Mouse (Mus musculus) retina, embryonic 14.5 days (tissue): ENCODE results near the gene Tuba1a.
"Not testable (repeated sequence)": the region's sequence is repeated elsewhere in the genome, so short reads cannot be mapped to it uniquely, and the experiment has no call there.

Source experiments
- DNase-seq: peaks from one replicate; pipeline ENCODE4 v3.0.0-alpha.2; 2015; ENCODE audit warnings: low spot score

Tuba1a gene

DNA sequence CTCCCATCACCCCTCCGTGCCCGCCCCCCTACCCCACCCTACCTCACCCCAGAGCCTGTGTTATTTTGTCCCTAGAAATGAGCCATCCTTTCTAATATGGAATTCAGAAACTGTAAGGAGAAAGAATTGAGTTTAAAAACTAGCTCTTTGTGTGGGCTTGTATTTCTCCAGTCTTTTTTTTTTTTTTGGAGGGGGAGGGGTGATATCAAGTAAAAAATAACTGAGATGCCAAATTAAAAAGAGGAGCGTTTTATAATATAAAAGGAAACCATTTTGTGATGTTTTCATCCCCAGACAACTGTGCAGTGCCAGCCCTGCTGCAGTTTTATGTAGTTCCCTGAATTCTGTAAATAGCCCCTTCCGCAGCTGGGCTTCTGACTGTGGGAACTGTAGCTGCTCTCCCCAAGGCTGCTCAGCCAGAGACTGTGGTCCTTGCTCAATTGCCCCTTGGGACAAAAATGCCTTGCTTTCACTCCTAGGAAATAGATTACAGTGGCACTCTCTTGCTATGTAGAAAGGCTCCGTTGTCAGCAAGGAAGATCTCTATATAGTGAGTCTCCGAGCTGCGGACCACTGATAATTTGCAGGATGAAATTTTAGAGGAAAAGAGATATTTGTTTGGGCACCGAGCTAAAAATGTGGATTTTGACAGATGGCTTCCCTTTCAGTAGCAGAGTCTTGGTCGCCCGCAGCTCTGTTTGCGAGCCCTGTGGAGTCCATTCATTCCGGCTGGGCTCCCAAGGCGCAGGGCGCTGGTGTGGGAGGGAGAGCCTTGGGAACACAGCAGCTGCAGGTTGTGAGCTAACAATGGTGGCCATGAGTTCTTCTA, 1.1 kb upstream of the Tuba1a start:
- peak; percentile 68 for DNase-seq

GRCm38 (mm10) chr15:98952751-98953400, 627 bp downstream of the Tuba1a start:
- peak; percentile 72 for DNase-seq

DNA sequence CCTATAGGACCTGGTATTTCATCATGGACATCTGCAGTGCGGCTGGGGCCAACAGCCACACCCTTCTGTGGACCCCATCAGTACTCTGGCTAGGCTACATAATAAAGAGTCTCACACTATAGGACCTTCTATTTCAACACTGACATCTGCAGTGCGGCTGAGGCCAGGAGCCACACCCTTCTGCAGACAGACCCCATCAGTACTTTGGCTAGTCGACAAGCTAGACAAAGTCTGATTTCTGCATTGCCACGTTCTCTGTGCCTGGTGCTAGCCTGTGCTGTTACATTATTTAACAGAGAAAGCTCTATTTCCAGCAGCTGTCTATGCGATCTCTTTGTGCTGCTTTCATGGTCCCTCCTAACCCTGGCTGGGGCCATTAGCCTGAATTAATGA, 1.4 kb downstream of the Tuba1a start:
- DNase-seq: peak; percentile 62

DNA sequence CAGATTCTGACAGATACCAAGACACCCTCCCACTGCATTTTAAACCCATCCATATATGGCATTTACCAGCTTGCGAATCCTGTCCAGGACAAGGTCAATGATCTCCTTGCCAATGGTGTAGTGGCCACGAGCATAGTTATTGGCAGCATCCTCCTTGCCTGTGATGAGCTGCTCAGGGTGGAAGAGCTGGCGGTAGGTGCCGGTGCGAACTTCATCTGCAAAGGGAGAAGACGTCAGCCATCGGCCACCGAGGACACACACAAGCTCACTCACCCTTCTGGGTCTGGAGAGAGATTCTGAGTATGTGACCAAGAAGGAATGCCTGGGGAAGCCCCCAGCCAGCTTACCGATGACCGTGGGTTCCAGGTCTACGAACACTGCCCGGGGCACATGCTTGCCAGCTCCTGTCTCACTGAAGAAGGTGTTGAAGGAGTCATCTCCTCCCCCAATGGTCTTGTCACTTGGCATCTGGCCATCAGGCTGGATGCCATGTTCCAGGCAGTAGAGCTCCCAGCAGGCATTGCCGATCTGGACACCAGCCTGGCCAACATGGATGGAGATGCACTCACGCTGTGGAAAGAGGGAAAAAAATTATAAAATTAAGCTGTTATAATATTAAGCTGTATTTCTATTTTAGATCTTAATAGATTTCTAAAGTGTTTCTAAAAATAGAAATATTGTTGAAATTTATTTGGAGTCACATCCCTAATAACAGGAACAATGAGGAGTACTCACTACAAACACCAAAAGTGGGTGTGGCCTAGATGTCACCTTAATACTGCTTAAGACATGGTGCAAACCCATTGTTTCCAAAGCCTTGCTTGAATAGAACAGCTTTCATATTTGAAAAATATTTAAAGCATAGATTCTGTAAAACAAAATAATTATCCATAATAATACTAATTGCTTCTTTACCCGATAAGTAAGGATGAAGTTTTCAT, 2.1 kb downstream of the Tuba1a start:
- not testable (repeated sequence) for DNase-seq

DNA sequence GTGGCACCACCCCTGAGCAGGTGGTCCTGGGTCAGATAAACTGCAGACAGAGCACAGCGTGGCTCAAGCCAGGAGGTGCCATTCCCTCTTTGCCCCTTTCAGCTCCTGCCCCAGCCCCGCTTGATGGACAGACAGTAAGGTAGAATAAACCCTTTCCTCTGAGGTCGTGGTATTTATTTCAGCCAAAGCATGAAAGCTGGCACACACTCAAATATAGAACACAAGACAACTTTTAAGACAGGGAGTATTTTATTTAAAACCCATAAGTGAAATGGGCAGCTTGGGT, 4.0 kb downstream of the Tuba1a start:
- no peak for DNase-seq

GRCm38 (mm10) chr15:98948857-98949606, 4.5 kb downstream of the Tuba1a start:
- DNase-seq: no peak

DNA sequence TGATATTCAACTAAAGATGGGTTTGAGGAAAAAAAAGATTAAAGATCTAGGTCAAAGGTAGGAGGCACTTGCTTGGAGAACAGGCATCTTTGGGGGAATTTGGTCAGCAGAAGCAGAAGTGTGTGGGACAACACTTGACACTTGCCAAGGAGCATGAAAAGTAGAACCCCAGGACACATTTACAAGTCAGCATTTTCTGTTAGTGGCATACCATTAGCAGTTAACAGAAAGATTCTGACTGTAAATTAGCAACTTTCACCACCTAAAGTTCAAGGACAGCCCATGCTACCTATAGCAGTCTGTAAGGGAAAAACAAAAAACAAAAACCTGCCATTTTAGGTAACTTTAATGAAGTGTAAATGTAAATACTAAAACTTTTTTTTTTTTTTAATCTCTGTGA, 5.1 kb downstream of the Tuba1a start:
- no peak for DNase-seq

GRCm38 (mm10) chr15:98947884-98948283, 5.6 kb downstream of the Tuba1a start:
- peak; percentile 73 for DNase-seq

DNA sequence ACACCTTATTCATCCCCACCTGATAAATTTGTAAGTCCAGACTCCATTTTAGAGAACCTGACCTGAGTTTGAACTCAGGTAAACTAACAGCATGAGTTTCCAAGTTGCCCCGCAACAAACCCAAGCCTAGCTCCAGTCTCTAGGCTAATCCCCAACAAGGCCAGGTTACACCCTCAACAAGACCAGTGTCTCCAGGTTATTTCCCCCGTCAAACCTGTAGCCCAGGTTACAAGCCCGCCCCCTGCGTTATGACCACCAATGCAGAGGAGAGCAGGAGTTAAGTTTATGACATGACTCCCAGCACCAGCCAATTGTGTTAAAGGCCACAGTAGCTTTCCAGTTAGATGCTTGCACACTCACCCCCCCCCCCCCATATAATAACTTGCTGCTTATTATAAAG, 10.4 kb downstream of the Tuba1a start:
- no peak for DNase-seq

- no peak for DNase-seq
Measured at GRCm38 (mm10) chr15:98942081-98942480, 11.4 kb downstream of the Tuba1a start.

GRCm38 (mm10) chr15:98941539-98941938, 12.0 kb downstream of the Tuba1a start:
- no peak for DNase-seq

- no peak for DNase-seq
Measured at GRCm38 (mm10) chr15:98940816-98941215, 12.7 kb downstream of the Tuba1a start.

- DNase-seq: peak; percentile 94
Measured at GRCm38 (mm10) chr15:98934217-98934839, 19.2 kb downstream of the Tuba1a start, which contains the start of gene Tuba1b. TSS of gene Tuba1b (minus strand) at chr15:98934565.

GRCm38 (mm10) chr15:98933833-98934216, 19.7 kb downstream of the Tuba1a start:
- DNase-seq: peak; percentile 98

GRCm38 (mm10) chr15:98933004-98933671, 20.4 kb downstream of the Tuba1a start:
- DNase-seq: not testable (repeated sequence)

DNA sequence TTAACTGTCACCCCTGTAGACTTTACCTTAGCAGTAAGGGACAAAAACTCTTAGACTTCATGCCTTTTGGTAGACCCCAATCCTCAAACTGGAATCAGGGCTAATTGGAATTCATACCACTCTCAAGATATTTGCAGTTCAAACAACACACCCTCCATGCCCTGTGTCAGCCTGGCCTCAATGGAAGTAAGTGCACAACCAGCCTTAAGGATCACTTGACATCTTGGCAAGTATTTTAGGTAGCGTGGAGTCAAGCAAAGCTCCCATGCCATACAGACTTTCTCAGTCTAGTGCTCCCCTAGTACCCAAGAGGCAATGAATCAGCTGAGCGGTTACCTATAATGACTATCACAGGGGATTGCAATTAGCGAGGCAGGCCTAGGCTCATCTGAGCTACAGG, 22.5 kb downstream of the Tuba1a start:
- no peak for DNase-seq

DNA sequence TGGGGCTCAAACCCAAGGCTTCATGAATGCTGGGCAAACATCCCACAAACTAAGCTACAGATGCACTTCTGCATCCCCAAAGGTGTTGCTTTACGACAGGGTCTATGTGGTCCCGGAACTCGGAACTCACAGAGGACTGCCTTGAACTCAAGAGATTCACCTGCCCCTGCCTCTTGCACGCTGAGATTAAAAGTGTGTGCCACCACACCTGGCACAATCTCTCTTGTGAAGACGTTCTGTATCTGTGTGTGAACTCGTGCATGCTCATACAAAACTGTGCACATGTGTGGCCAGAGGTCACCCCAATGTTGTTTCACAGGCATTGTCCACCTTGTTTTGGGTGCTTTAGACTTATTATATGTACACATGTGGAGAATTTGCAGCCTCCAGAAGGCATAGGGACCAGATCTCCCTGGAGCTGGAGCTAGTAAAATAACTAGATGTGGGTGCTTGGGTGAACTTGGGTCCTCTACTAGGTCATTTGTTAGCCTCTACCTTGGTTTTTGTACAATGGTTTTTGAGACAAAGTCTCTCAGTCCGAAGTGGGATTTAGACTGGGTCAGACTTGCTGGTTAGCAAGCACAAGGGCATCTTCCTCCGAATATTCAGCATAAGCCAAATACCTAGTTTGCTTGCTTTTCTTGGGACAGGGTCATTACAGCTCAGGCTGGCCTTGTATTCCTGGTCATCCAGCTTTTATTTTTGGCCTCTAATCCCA, 23.3 kb downstream of the Tuba1a start:
- no peak for DNase-seq

DNA sequence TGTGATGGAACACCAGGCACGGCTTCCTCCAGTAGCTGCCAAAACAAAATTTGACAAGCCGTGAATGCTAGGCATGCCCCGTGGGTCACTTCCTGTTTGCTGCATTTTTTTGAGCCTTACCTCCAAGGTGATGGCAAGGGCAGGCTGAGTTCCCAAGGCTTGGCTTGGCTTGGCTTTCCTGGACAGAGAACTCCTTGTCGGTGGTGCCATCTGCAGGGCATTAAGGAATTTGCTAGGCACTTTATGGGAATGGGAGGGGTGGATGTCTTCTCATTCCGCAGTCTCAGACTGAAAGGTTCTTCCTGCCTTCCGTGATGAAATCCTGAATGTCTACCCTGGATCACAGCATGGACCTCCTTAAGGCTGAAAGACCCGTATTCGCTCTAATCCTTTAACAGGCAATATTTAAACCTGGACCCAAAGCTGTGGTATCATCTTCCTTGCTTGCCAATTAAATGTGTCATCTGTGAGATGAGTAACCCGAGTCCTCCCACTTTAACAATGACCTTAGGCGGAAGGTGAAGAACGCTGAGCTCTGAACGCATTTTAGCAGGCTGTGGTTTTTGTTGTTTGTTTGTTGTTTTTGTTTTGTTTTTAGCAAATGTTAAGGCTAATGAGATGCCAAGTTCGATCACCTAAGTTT, 24.8 kb downstream of the Tuba1a start:
- peak; percentile 89 for DNase-seq

GRCm38 (mm10) chr15:98927566-98927965, 25.9 kb downstream of the Tuba1a start:
- no peak for DNase-seq

GRCm38 (mm10) chr15:98924682-98925081, 28.8 kb downstream of the Tuba1a start:
- no peak for DNase-seq
